11 mouse cellular contexts compared by ENCODE assay signal in genomic region chr11:114597225-114597624, GRCm38 (mm10).
A peak's percentile ranks its signal among the peaks of the same experiment; 100 is the strongest.
DNase-seq lines count a peak whose midpoint lies in the region; ATAC-seq and TF ChIP-seq lines count a peak whose summit lies in the region.
"Had no signal": no experiment of that assay in that cellular context is flagged by ENCODE, and none has a peak within 500 bp of the region (broad histone marks: within the 10 kb centered on the region; RNA-seq: fewer than 3 reads in every experiment).

No protein-coding gene starts in this region.

- WGBS in forebrain, embryonic 11.5 days: 18% methylated on average over 2 of the region's 2 CpGs
- 9% methylated on average over 2 of the region's 2 CpGs for WGBS in hindbrain, postnatal 0 days
- 55% methylated on average over 2 of the region's 2 CpGs for WGBS in heart, adult 2 months

- no peaks in the 10 kb centered on the region for H3K79me2 ChIP-seq in heart, adult 2 months (replicated peaks; ENCODE audit: control insufficient read depth, insufficient read depth, low read length)

- peak; percentile 24; the same call in 1 of the 2 replicates for ATAC-seq in forebrain, embryonic 11.5 days (replicated peaks; ENCODE audit: low FRiP score)
- peak; percentile 83 for ATAC-seq in hindbrain, postnatal 0 days

- intact Hi-C loops in heart, adult 2 months (cut with DNase I): no loop called here

- H3K9me3 ChIP-seq in forebrain, embryonic 11.5 days (ENCODE audit: control insufficient read depth, low read length): no peaks in the 10 kb centered on the region
- no peaks in the 10 kb centered on the region for H3K9me3 ChIP-seq in hindbrain, postnatal 0 days (ENCODE audit: low read length)
- H3K9me3 ChIP-seq: limb, embryonic 12.5 days had no signal

- no peak for TF ChIP-seq EP300 in heart, adult 2 months (IDR thresholded peaks at IDR 0.05; ENCODE audit: insufficient read depth, low read depth, low read length)

- H3K27ac ChIP-seq in forebrain, embryonic 11.5 days (ENCODE audit: low read depth, low read length): no peak overlapping the region; the same call in 1 of the 2 replicates
- H3K27ac ChIP-seq in hindbrain, postnatal 0 days: 0 out of 2 replicates have a peak overlapping the region, but pooled peaks have one; percentile 37
- no peak overlapping the region for H3K27ac ChIP-seq in heart, adult 2 months
- H3K27ac ChIP-seq: gastrocnemius, adult 2 months; limb, embryonic 12.5 days had no signal

- TF ChIP-seq POLR2A in heart, adult 2 months (IDR thresholded peaks at IDR 0.05; ENCODE audit: insufficient read depth, low read depth, low read length): no peak

- no peak for TF ChIP-seq CTCF in hindbrain, postnatal 0 days (IDR thresholded peaks at IDR 0.05; ENCODE audit: low read depth)
- no peak for TF ChIP-seq CTCF in heart, adult 2 months (IDR thresholded peaks at IDR 0.05)

- H3K9ac ChIP-seq in forebrain, embryonic 11.5 days (ENCODE audit: low read length): no peak overlapping the region
- H3K9ac ChIP-seq in hindbrain, postnatal 0 days (replicated peaks; ENCODE audit: low read length): no peak overlapping the region
- H3K9ac ChIP-seq in heart, adult 2 months (ENCODE audit: low read depth, low read length): no peak overlapping the region
- H3K9ac ChIP-seq: limb, embryonic 12.5 days had no signal

- no peak overlapping the region for H3K4me3 ChIP-seq in forebrain, embryonic 11.5 days (ENCODE audit: low read depth, low read length)
- no peak overlapping the region for H3K4me3 ChIP-seq in hindbrain, postnatal 0 days (ENCODE audit: low read length)
- H3K4me3 ChIP-seq in heart, adult 2 months: no peak overlapping the region
- H3K4me3 ChIP-seq: gastrocnemius, adult 2 months; limb, embryonic 12.5 days had no signal

- no peak overlapping the region for H3K4me2 ChIP-seq in forebrain, embryonic 11.5 days (ENCODE audit: low read depth, low read length, severe bottlenecking)
- peak overlapping the region; percentile 11; the same call in 1 of the 2 replicates for H3K4me2 ChIP-seq in hindbrain, postnatal 0 days (ENCODE audit: low read depth, low read length)
- H3K4me2 ChIP-seq: limb, embryonic 12.5 days had no signal

- H3K4me1 ChIP-seq in forebrain, embryonic 11.5 days (replicated peaks; ENCODE audit: control insufficient read depth, insufficient read depth, low read length): peaks cover 9% of the 10 kb centered on the region; the same call in 1 of the 2 replicates
- no peaks in the 10 kb centered on the region for H3K4me1 ChIP-seq in hindbrain, postnatal 0 days (ENCODE audit: insufficient read depth, low read length)
- no peaks in the 10 kb centered on the region for H3K4me1 ChIP-seq in heart, adult 2 months (ENCODE audit: control insufficient read depth, insufficient read depth, low read length)
- H3K4me1 ChIP-seq: limb, embryonic 12.5 days had no signal

- DNase-seq in right cerebral cortex, adult 2 months (ENCODE audit: low spot score in 2 of 2): peak; percentile 14 to 22
- no peak for DNase-seq in right cerebral cortex, postnatal 14 days
- DNase-seq in forebrain, embryonic 11.5 days (ENCODE audit: low spot score): no peak
- peak; percentile 67 for DNase-seq in hindbrain, postnatal 0 days (ENCODE audit: low spot score)
- no peak for DNase-seq in adrenal gland, postnatal 4 days (ENCODE audit: low spot score in 2 of 2)
- DNase-seq in adipocyte (ENCODE audit: low spot score): no peak
- no peak for DNase-seq in heart, adult 2 months
- DNase-seq: gastrocnemius, adult 2 months; heart, postnatal 14 days; kidney, adult 9 months had no signal

- no peaks in the 10 kb centered on the region for H3K36me3 ChIP-seq in forebrain, embryonic 11.5 days (ENCODE audit: control insufficient read depth, insufficient read depth, low read length)
- H3K36me3 ChIP-seq in hindbrain, postnatal 0 days (ENCODE audit: insufficient read depth, low read length): no peaks in the 10 kb centered on the region
- no peaks in the 10 kb centered on the region for H3K36me3 ChIP-seq in heart, adult 2 months (ENCODE audit: control insufficient read depth, insufficient read depth, low read length)
- H3K36me3 ChIP-seq: limb, embryonic 12.5 days had no signal

- H3K27me3 ChIP-seq in forebrain, embryonic 11.5 days (ENCODE audit: control insufficient read depth, insufficient read depth, low read length): no peaks in the 10 kb centered on the region
- H3K27me3 ChIP-seq in hindbrain, postnatal 0 days (ENCODE audit: insufficient read depth, low read length): no peaks in the 10 kb centered on the region
- 0 out of 2 replicates have a peak, but pooled peaks cover 2% of the 10 kb centered on the region for H3K27me3 ChIP-seq in heart, adult 2 months (ENCODE audit: control insufficient read depth, insufficient read depth, low read length)
- H3K27me3 ChIP-seq: limb, embryonic 12.5 days had no signal

Comparison
In these comparisons a context has a peak if more than half of its experiments do, and no peak if none do; other contexts are left out.
1. DNase-seq: peak in right cerebral cortex, adult 2 months (2 of 2) and hindbrain, postnatal 0 days (single experiment); none in right cerebral cortex, postnatal 14 days (single experiment), forebrain, embryonic 11.5 days (single experiment), adrenal gland, postnatal 4 days (0 of 2), adipocyte (single experiment) and heart, adult 2 months (0 of 2).